ENCODE assay signal across 9 mouse cellular contexts in the genomic region with DNA sequence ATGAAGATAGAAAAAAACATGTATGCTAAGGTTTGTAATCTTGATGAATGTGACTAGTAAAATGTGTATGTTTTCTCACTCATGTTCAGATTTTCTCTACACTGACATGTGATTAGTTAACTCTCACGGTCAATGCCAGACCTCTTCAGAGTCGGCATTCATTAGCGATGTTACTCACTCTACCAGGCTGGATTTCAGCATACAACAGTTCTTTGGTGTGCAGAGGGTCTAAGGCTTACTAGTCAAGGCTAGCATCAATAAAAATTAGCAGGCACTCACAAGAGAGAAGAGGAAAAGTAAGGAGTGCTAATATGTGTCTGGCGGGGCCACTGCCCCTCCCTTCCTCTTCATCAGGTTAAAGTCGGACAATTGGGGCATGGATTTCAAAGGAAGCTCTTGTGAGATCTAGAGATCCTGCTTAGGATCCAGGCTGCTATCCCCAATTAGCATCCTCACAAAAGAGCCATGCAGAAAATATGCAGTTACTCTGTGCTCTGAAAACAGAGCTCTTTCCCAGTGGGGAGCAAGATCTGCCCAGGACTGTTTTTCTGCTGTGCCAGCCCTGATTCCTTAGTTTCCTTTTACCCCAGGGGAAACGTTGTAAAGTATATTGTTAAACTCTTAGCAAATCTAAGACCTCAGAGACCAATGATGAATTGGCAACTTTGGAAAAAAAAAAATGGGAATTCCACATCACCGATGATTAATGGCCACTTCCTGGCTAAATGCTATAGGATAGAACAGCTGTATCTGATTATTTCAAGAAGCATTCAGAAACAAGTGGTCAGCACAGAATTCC. TPM values are rescaled to one million over a fixed set of nuclear protein-coding genes. Genes with fewer than 3 reads are reported as not detected.
A peak's percentile ranks its signal among the peaks of the same experiment; 100 is the strongest.
DNase-seq lines count a peak whose midpoint lies in the region; ATAC-seq and TF ChIP-seq lines count a peak whose summit lies in the region.
"Had no signal": no experiment of that assay in that cellular context is flagged by ENCODE, and none has a peak within 500 bp of the region (broad histone marks: within the 10 kb centered on the region; RNA-seq: fewer than 3 reads in every experiment).

No protein-coding gene starts in this region.

- no peak overlapping the region for H3K4me3 ChIP-seq in lung, embryonic 14.5 days (ENCODE audit: low read depth, low read length)
- H3K4me3 ChIP-seq in lung, adult 2 months (replicated peaks; ENCODE audit: extremely low read depth, low read depth, low read length): no peak overlapping the region
- H3K4me3 ChIP-seq in embryonic facial prominence, embryonic 14.5 days (ENCODE audit: low read depth, low read length): no peak overlapping the region

- H3K27me3 ChIP-seq in lung, embryonic 14.5 days (ENCODE audit: insufficient read depth, low read length): no peaks in the 10 kb centered on the region
- no peaks in the 10 kb centered on the region for H3K27me3 ChIP-seq in embryonic facial prominence, embryonic 14.5 days (replicated peaks; ENCODE audit: control insufficient read depth, insufficient read depth, low read length)

- no peak overlapping the region for H3K4me2 ChIP-seq in lung, embryonic 14.5 days
- H3K4me2 ChIP-seq in embryonic facial prominence, embryonic 14.5 days (ENCODE audit: low read depth, low read length): 0 out of 2 replicates have a peak overlapping the region, but pooled peaks have one; percentile 18

- peaks cover 30% of the 10 kb centered on the region; the same call in 1 of the 2 replicates for H3K36me3 ChIP-seq in lung, embryonic 14.5 days (ENCODE audit: insufficient read depth)
- peaks cover 20% of the 10 kb centered on the region; the same call in 1 of the 2 replicates for H3K36me3 ChIP-seq in embryonic facial prominence, embryonic 14.5 days (ENCODE audit: control insufficient read depth, insufficient read depth, low read length)

- 37% methylated on average over 7 of the region's 7 CpGs for WGBS in lung, embryonic 14.5 days
- 44% methylated on average over 7 of the region's 7 CpGs for WGBS in lung, adult 2 months
- WGBS in embryonic facial prominence, embryonic 14.5 days: 16% methylated on average over 7 of the region's 7 CpGs

- H3K9me3 ChIP-seq in lung, embryonic 14.5 days (ENCODE audit: low read depth, low read length): no peaks in the 10 kb centered on the region
- H3K9me3 ChIP-seq in embryonic facial prominence, embryonic 14.5 days (ENCODE audit: control insufficient read depth, low read length): no peaks in the 10 kb centered on the region

- no peak overlapping the region; the same call in 1 of the 2 replicates for H3K27ac ChIP-seq in lung, embryonic 14.5 days (ENCODE audit: low read depth)
- H3K27ac ChIP-seq in embryonic facial prominence, embryonic 14.5 days (replicated peaks; ENCODE audit: low read depth, low read length): peak overlapping the region; percentile 57

- no peak for TF ChIP-seq POLR2A in lung, adult 2 months (IDR thresholded peaks at IDR 0.05; ENCODE audit: borderline replicate concordance, extremely low read depth, low read depth, low read length)

- H3K4me1 ChIP-seq in lung, embryonic 14.5 days (ENCODE audit: insufficient read depth): peaks cover 6% of the 10 kb centered on the region; the same call in 1 of the 2 replicates
- no peaks in the 10 kb centered on the region for H3K4me1 ChIP-seq in lung, adult 2 months (ENCODE audit: control insufficient read depth, insufficient read depth, low read length)
- H3K4me1 ChIP-seq in embryonic facial prominence, embryonic 14.5 days (ENCODE audit: control insufficient read depth, insufficient read depth, low read length): peaks cover 13% of the 10 kb centered on the region; the same call in 1 of the 2 replicates

- ATAC-seq in lung, embryonic 14.5 days (ENCODE audit: insufficient read depth): no peak
- ATAC-seq in embryonic facial prominence, embryonic 14.5 days (ENCODE audit: low read depth): 0 out of 2 replicates have a peak, but pooled peaks have one; percentile 32

- H3K9ac ChIP-seq in lung, embryonic 14.5 days: no peak overlapping the region
- no peak overlapping the region for H3K9ac ChIP-seq in embryonic facial prominence, embryonic 14.5 days (ENCODE audit: low read depth, low read length)

- no peak for TF ChIP-seq CTCF in lung, embryonic 14.5 days (IDR thresholded peaks at IDR 0.05; ENCODE audit: low read depth)
- no peak for TF ChIP-seq CTCF in lung, adult 2 months (IDR thresholded peaks at IDR 0.05; ENCODE audit: insufficient read depth, low read length)

- DNase-seq in lung, embryonic 14.5 days: peak; percentile 49
- no peak for DNase-seq in lung, adult 2 months
- peak; percentile 52 for DNase-seq in embryonic facial prominence, embryonic 14.5 days (ENCODE audit: low spot score)
- DNase-seq in hindlimb bud, embryonic 11.5 days (ENCODE audit: extremely low spot score, low read depth, low spot score): peak; percentile 84
- DNase-seq in retina, embryonic 14.5 days (ENCODE audit: low spot score): peak; percentile 57
- DNase-seq in layer of hippocampus, postnatal 10 days (ENCODE audit: low spot score in 2 of 2): no peak
- no peak for DNase-seq in left cerebral cortex, adult 11 months (ENCODE audit: low spot score)
- DNase-seq in B cell, adult 2 months: no peak
- DNase-seq: cerebellum, adult 2 months had no signal

RNA-seq across cellular contexts. Expression of a gene that starts 15.8 kb away (rescaled TPM):
- 78.6 and 93.8 TPM in 2 replicates for polyA plus RNA-seq in lung, embryonic 14.5 days (2014; fragmentation: Nextera tagmentation; extraction: Ambion mirVana)
- polyA plus RNA-seq in lung, adult 2 months (2012; rRNA removed): 9.6 and 10.2 TPM in 2 replicates
- 64.7 and 75.6 TPM in 2 replicates for polyA plus RNA-seq in embryonic facial prominence, embryonic 14.5 days (2014; fragmentation: Nextera tagmentation; extraction: Ambion mirVana)
- 10 to 100 TPM; 50.3 to 51.7 TPM for total RNA-seq in layer of hippocampus, postnatal 10 days (2021)

Comparison
In these comparisons a context has a peak if more than half of its experiments do, and no peak if none do; other contexts are left out.
1. DNase-seq: peak in lung, embryonic 14.5 days (single experiment), embryonic facial prominence, embryonic 14.5 days (single experiment), hindlimb bud, embryonic 11.5 days (single experiment) and retina, embryonic 14.5 days (single experiment); none in lung, adult 2 months (single experiment), layer of hippocampus, postnatal 10 days (0 of 2), left cerebral cortex, adult 11 months (single experiment) and B cell, adult 2 months (0 of 2).